Mouse (Mus musculus) cortical plate, adult 2 months (tissue): Measurements from ENCODE around the gene Shisa3. TPM values are rescaled to one million over a fixed set of nuclear protein-coding genes. Genes with fewer than 3 reads are reported as not detected.

Experiments
- H3K27ac ChIP-seq: fragments of 200-500 bp; 2 replicates; pipeline ENCODE4 v1.5.1; 2012; ENCODE audit warnings: low read length, control low read depth, inconsistent platforms; ENCODE audit not compliant: insufficient read depth
- H3K4me1 ChIP-seq: fragments of 200-500 bp; 2 replicates; pipeline ENCODE4 v1.6.1; 2011; ENCODE audit warnings: low read length; ENCODE audit not compliant: control insufficient read depth, insufficient read depth
- H3K4me3 ChIP-seq: fragments of 200-500 bp; 2 replicates; pipeline ENCODE4 v1.5.1; 2011; ENCODE audit warnings: mild to moderate bottlenecking, low read length, control low read depth; ENCODE audit not compliant: insufficient read depth
- CTCF ChIP-seq: fragments of 200-500 bp; IDR thresholded peaks from 2 replicates; pipeline ENCODE4 v1.5.1; 2011; ENCODE audit warnings: mild to moderate bottlenecking, control low read depth, low read length; ENCODE audit not compliant: insufficient read depth; ENCODE audit errors: extremely low read depth
- POLR2A ChIP-seq: fragments of 200-500 bp; IDR thresholded peaks from 2 replicates; pipeline ENCODE4 v1.6.1; 2011; ENCODE audit warnings: mild to moderate bottlenecking, low read length, control low read depth; ENCODE audit not compliant: insufficient read depth; ENCODE audit errors: extremely low read depth
- polyA plus RNA-seq: library from polyadenylated mRNA; depleted of rRNA; stranded (reverse); fragments of >200 nt; gene quantifications from 2 replicates; pipeline ENCODE4 v1.2.3, GENCODE M21; 2012

Shisa3 gene
- polyA plus RNA-seq, 1 experiment = 1.0 TPM

DNA sequence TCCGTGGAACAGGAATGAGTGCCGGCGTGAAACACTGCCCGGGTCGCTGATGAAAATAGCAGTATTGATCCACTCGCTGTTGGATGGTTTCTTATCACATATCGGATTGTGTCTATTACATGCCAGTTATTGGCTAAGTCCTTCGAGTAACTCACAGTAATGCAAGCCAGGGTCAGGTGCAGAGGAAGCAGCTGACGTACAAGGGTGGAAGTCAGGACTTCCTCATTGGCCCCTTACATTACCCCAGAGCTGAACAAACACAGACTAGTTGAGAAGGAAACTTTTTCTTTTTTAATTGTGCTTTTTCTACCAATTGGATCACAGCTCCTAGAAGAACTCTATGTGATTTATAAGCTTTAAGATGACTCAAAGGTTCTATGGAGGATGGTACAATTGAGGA is 7.7 kb upstream of the Shisa3 start:
- no peak overlapping the region for H3K4me3 ChIP-seq
- no peaks in the 10 kb centered on the region for H3K4me1 ChIP-seq
- no peak overlapping the region for H3K27ac ChIP-seq
- no peak for TF ChIP-seq POLR2A
- no peak for TF ChIP-seq CTCF

DNA sequence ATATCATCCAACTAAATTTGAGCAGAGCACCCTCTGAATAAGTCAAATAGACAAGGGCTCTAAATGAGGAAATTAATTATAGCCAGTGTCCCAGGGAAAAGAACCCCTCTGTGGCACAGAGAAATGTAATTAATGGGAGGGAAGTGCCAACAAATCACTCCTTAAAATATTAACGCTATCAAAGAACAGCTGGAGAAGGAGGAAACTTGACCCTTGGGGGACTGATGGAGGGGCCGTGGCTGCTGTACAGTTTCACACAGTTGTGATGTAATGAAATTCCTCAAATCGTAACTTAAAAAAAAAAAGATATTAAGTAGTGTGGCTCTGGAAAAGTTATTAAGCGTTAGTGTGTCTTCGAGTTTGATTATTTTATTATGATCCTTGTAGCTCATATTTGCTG is 1.7 kb upstream of the Shisa3 start:
- Histone ChIP-seq H3K4me1 (no peaks in the 10 kb centered on the region), H3K4me3 (no peak overlapping the region), H3K27ac (no peak overlapping the region)
- TF ChIP-seq POLR2A (no peak), CTCF (no peak)

DNA sequence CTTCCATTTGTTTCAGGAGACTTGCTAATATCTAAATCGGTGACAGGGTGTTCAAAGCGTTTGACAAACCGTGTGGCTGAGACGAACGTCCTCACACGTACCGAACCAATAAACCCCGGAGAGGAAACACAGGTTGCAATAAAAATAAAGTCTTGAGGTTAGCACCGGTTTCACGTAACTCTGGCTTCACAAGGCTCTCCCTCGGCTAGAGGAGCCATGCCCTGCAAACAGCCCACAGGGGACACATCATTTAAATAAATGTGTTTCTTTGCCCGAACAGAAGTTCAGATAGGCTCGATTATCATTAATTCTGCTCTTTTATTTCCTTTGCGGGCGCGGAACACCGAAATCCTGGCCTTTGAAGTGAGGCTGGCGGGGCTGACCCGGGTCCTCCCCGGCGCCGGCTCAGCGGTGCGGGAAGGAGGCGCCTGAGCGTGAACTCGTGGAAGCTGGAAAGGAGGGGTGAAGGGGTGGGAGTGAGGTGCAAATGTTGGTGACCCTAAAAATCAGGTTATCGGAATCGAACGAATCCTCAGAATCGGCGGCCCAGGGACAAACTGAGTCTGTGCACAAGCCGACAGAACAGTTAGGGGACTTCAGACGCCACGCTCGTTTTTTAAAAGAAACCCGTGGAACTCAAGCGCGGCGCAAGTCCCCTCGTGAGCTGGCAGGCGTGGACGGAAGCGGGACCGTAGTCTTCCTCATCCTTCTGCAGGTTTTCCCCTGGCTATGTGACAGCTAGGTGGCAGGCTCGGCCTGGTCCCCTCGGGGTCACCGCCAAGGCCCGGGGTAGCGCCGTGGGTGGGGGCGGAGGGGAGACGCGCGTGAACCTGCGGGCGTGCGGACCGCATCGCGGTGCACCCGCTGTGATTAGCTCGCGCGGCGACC is 522 bp upstream of the Shisa3 start:
- TF ChIP-seq CTCF (no peak), POLR2A (no peak)
- Histone ChIP-seq H3K4me3 (0 out of 2 replicates have a peak overlapping the region, but pooled peaks have one; percentile 10), H3K4me1 (no peaks in the 10 kb centered on the region), H3K27ac (no peak overlapping the region)

DNA sequence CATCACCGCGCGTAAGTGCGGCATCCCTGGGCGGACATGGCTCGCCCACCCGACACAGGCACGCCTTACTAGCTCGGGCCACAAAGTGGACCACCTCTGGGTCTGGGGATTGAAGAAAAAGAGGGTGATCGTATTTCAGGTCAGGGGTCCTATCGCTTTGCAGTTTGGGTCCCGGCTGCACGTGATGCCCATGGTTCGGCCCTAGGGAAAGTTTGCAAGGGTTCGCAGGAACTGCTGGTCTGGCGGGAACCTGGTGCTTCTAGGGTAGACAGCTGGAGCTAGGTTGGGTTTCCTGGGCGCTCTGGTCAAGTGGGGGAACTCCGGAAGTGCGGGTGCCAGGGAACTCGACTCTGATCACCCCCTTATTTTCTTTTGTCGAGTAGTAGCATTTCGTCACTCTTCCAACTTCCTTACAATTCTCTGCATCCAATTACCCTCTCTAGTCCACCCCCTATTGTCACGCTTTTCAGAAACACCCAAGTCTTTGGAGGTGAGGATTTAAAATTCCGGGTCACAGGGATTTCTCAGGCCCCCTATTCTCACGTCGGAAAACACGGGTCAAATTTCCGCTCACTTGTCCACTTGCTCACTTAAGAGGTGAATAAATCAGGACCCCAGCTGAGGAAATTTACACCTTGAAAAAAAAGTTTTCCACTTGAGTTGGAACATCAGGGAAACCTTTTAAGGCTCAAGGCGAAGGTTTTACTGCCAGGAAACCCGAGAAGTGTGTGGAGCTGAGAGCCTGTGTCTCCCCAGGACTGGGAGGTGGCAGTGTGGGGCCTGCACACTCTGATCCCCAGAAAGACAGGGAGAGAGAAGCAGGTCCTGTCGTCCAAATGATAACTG is 1.2 kb downstream of the Shisa3 start:
- TF ChIP-seq CTCF (no peak), POLR2A (no peak)
- Histone ChIP-seq H3K4me3 (0 out of 2 replicates have a peak overlapping the region, but pooled peaks have one; percentile 10), H3K4me1 (no peaks in the 10 kb centered on the region), H3K27ac (no peak overlapping the region)

DNA sequence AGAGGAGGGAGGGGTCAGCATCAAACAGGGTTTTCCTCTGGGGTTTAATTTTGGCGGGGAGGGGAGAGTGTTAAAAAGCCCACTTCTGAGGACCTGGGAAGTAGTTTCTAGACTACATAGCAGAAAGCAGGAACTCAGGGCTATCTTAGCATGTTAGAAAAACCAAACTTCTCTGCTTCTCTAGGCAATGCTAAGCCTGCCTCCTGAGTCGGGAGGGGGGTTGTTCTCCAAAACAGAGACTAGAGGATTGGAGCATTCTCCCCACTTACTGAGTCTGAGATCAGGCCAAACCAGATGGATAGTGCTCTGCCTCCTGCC is 1.8 kb downstream of the Shisa3 start:
- Histone ChIP-seq H3K4me3 (no peak overlapping the region), H3K4me1 (no peaks in the 10 kb centered on the region), H3K27ac (no peak overlapping the region)
- TF ChIP-seq CTCF (no peak), POLR2A (no peak)

DNA sequence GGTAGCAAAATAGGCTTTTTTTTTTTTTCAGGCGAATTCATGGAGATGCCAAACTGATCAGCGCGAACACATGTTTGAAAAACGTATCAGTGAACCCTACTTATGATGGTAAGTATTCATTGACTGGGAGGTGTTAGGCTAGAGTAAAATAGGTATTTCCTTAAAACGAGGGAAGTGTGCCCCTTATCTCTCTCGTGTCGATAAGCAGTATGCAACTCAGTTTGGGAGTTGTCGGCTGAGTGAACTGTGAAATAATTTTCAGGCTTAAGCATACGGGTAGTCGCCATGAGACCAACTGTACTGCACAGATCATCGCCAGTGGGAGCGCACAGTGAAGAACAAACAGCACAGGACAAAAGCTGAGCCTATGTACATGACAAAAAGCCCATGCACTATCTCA is 13.5 kb downstream of the Shisa3 start:
- Histone ChIP-seq H3K4me1 (no peaks in the 10 kb centered on the region), H3K27ac (no peak overlapping the region), H3K4me3 (no peak overlapping the region)
- TF ChIP-seq POLR2A = no peak
- TF ChIP-seq CTCF = no peak

DNA sequence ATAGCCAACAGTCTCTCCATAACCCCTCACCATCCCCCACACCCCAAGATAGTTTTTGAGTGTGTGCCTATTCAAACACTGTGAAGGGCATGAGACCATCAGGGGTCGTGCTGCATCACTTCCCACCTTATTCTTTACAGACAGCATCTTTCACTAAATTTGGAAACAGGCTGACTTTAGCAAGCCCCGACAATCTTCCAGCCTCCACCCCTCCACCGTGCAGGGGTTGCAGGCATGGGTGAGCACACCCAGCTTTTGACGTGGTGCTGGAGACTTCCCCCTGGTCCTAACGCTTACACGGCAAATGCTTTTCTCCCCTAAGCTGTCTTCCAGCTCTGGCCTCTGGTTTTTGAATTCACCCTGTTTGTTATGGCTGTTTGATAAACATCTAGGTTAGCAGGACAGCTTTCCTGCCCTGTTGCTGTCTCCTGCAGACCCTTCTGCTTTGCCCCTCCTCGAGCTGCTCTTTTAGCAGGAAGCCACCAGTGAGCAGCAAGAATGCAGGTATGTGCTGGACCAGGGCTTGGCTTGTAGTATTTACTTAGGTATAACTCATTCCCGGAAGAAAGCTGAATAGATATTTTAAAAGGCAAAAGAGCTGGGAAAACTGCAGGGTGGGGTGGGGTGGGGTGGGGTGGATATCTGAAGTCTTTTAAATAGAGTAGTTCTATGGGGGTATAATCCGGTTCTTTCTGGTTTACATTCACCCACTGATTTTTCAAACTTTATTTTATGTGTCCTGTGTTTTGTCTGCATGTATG is 20.7 kb downstream of the Shisa3 start:
- Histone ChIP-seq H3K27ac (no peak overlapping the region), H3K4me3 (no peak overlapping the region), H3K4me1 (no peaks in the 10 kb centered on the region)
- TF ChIP-seq CTCF (no peak), POLR2A (no peak)

DNA sequence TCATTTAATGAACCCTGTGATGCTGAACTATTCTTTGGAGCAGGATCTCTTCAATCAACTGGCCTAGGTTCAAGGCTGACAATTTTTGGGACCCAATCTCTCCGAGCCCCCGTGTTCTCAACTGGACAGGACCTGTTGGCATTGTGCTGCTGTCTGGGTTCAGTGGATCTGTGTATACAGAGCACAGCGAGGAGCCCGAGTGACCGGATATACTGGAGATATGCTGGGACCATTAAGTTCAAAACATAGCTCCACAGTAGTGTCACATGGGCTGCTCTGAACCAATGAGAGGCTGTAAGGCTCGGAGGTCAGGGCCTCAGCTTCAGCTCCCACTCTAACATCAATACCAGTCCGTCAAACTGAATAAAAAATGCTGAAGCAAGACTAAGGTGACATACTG is 21.8 kb downstream of the Shisa3 start:
- H3K27ac ChIP-seq = no peak overlapping the region

DNA sequence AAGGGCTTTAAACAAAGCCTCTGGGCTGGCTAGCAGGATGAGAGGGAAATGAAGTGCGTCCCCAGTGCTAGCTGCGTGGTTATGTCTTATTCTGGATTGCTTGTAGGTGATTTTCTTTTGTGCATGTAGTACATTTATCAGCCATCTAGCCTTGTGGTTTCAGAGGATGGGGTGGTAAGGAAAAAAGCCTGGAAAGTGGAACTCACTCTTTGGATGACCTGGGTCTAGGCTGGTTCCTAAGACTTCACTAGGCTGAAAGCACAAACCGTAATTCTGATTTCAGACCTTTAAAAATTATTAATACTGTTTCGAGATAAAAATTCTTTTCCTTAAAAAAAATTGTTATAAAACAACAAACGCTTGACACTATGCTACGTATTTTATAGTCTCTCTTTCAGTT is 22.2 kb downstream of the Shisa3 start:
- no peak for TF ChIP-seq POLR2A
- no peak for TF ChIP-seq CTCF
- Histone ChIP-seq H3K27ac (no peak overlapping the region), H3K4me3 (no peak overlapping the region), H3K4me1 (no peaks in the 10 kb centered on the region)

More for the DNA sequence above, 21.8 kb downstream of the Shisa3 start:
- no peaks in the 10 kb centered on the region for H3K4me1 ChIP-seq
- TF ChIP-seq POLR2A = no peak
- TF ChIP-seq CTCF = no peak
- H3K4me3 ChIP-seq = no peak overlapping the region
